Mouse (Mus musculus) small intestine, adult 2 months (tissue): ENCODE data around the gene Dbr1. TPM values are rescaled to one million over a fixed set of nuclear protein-coding genes. Genes with fewer than 3 reads are reported as not detected.

ENCODE experiments used
- H3K27ac ChIP-seq: fragments of 200-500 bp; 2 replicates; pipeline ENCODE4 v1.5.1; 2012; ENCODE audit warnings: low read depth, low read length, control low read depth, inconsistent platforms; ENCODE audit not compliant: insufficient read depth
- H3K27me3 ChIP-seq: fragments of 200-500 bp; 2 replicates; pipeline ENCODE4 v1.6.1; 2012; ENCODE audit warnings: mild to moderate bottlenecking, moderate library complexity, low read length, inconsistent platforms; ENCODE audit not compliant: control insufficient read depth, insufficient read depth
- H3K36me3 ChIP-seq: fragments of 200-500 bp; 2 replicates; pipeline ENCODE4 v1.6.1; 2012; ENCODE audit warnings: mild to moderate bottlenecking, low read length, control low read depth, inconsistent platforms; ENCODE audit not compliant: control insufficient read depth, insufficient read depth
- H3K4me1 ChIP-seq: fragments of 200-500 bp; 2 replicates; pipeline ENCODE4 v1.6.1; 2012; ENCODE audit warnings: low read length, inconsistent platforms, mixed read lengths; ENCODE audit not compliant: control insufficient read depth, insufficient read depth, insufficient read length
- H3K4me3 ChIP-seq: fragments of 200-500 bp; 2 replicates; pipeline ENCODE4 v1.5.1; 2012; ENCODE audit warnings: low read depth, mild to moderate bottlenecking, control low read depth, inconsistent platforms, low read length, moderate library complexity
- CTCF ChIP-seq: fragments of 200-500 bp; IDR thresholded peaks from 2 replicates; pipeline ENCODE4 v1.5.1; 2012; ENCODE audit warnings: low read depth, mild to moderate bottlenecking, control low read depth, inconsistent platforms, low read length, moderate library complexity, mixed read lengths; ENCODE audit not compliant: insufficient replicate concordance, insufficient read length; ENCODE audit errors: extremely low read depth
- POLR2A ChIP-seq: fragments of 200-500 bp; IDR thresholded peaks from 2 replicates; pipeline ENCODE4 v1.6.1; 2012; ENCODE audit warnings: low read depth, mild to moderate bottlenecking, control low read depth, inconsistent platforms, low read length, moderate library complexity
- WGBS: fragments of 180-500 bp; shearing (Covaris S2); methylation state at CpG from one replicate; pipeline ENCODE4 v1.1.7; 2018; 5-methylcytosine and 5-hydroxymethylcytosine counted together
- polyA plus RNA-seq: library from polyadenylated mRNA; depleted of rRNA; stranded (reverse); fragments of >200 nt; gene quantifications from 2 replicates; pipeline ENCODE4 v1.2.3, GENCODE M21; 2012; rRNA removed

Dbr1 gene
- 4.3 and 11.9 TPM in 2 replicates for polyA plus RNA-seq

GRCm38 (mm10) chr9:99575677-99576480 is at the start of gene Dbr1:
Dbr1 (plus strand) TSS chr9:99575799.
- H3K36me3 ChIP-seq, result peaks cover 10% of the 10 kb centered on the region
- H3K27me3 ChIP-seq, result no peaks in the 10 kb centered on the region
- WGBS, result under 1% methylated on average over 57 of the region's 57 CpGs
- peak; percentile 73 for TF ChIP-seq POLR2A
- TF ChIP-seq CTCF, result no peak
- H3K27ac ChIP-seq, result peak within 1 kb of the TSS; percentile 58
- peak within 1 kb of the TSS; percentile 94 for H3K4me3 ChIP-seq
- H3K4me1 ChIP-seq, result peaks cover 6% of the 10 kb centered on the region; the same call in 1 of the 2 replicates

GRCm38 (mm10) chr9:99531865-99532264 is 43.7 kb upstream of the Dbr1 start:
- Histone ChIP-seq H3K27me3 (no peaks in the 10 kb centered on the region), H3K27ac (no peak overlapping the region), H3K4me3 (no peak overlapping the region), H3K36me3 (peaks cover 45% of the 10 kb centered on the region), H3K4me1 (peaks cover 2% of the 10 kb centered on the region; the same call in 1 of the 2 replicates)
- 80% methylated on average over 1 of the region's 1 CpGs for WGBS
- TF ChIP-seq POLR2A, result no peak
- TF ChIP-seq CTCF, result no peak

GRCm38 (mm10) chr9:99546259-99546658 is 29.3 kb upstream of the Dbr1 start:
- Histone ChIP-seq H3K36me3 (no peaks in the 10 kb centered on the region; the same call in 1 of the 2 replicates), H3K4me1 (peaks cover 5% of the 10 kb centered on the region; the same call in 1 of the 2 replicates), H3K27me3 (no peaks in the 10 kb centered on the region), H3K27ac (no peak overlapping the region), H3K4me3 (no peak overlapping the region)
- no peak for TF ChIP-seq CTCF
- WGBS, result 88% methylated on average over 1 of the region's 1 CpGs

- Histone ChIP-seq H3K27ac (0 out of 2 replicates have a peak overlapping the region, but pooled peaks have one; percentile 20), H3K27me3 (no peaks in the 10 kb centered on the region), H3K4me3 (no peak overlapping the region), H3K4me1 (peaks cover 6% of the 10 kb centered on the region; the same call in 1 of the 2 replicates), H3K36me3 (no peaks in the 10 kb centered on the region)
- WGBS, result 24% methylated on average over 2 of the region's 2 CpGs
- TF ChIP-seq CTCF (no peak), POLR2A (no peak)
Measured at GRCm38 (mm10) chr9:99552068-99552467, 23.5 kb upstream of the Dbr1 start.

GRCm38 (mm10) chr9:99553049-99553448 is 22.6 kb upstream of the Dbr1 start:
- Histone ChIP-seq H3K4me3 (no peak overlapping the region), H3K4me1 (peaks cover 10% of the 10 kb centered on the region; the same call in 1 of the 2 replicates), H3K27me3 (no peaks in the 10 kb centered on the region), H3K36me3 (no peaks in the 10 kb centered on the region), H3K27ac (no peak overlapping the region)
- TF ChIP-seq CTCF (no peak), POLR2A (no peak)
- WGBS, result 72% methylated on average over 2 of the region's 2 CpGs

GRCm38 (mm10) chr9:99554052-99554451 is 21.5 kb upstream of the Dbr1 start:
- TF ChIP-seq CTCF, result no peak
- no peak overlapping the region for H3K27ac ChIP-seq
- H3K27me3 ChIP-seq, result no peaks in the 10 kb centered on the region
- no peak overlapping the region for H3K4me3 ChIP-seq
- H3K4me1 ChIP-seq, result peaks cover 10% of the 10 kb centered on the region; the same call in 1 of the 2 replicates
- no peaks in the 10 kb centered on the region for H3K36me3 ChIP-seq

- Histone ChIP-seq H3K36me3 (no peaks in the 10 kb centered on the region), H3K4me3 (no peak overlapping the region), H3K27ac (no peak overlapping the region), H3K4me1 (peaks cover 10% of the 10 kb centered on the region; the same call in 1 of the 2 replicates), H3K27me3 (no peaks in the 10 kb centered on the region)
- TF ChIP-seq POLR2A (no peak), CTCF (no peak)
- 55% methylated on average over 3 of the region's 3 CpGs for WGBS
Measured at GRCm38 (mm10) chr9:99555253-99555652, 20.3 kb upstream of the Dbr1 start.
